Mouse (Mus musculus) stomach, embryonic 14.5 days (tissue): ENCODE results near the gene Rarres1. TPM values are rescaled to one million over a fixed set of nuclear protein-coding genes. Genes with fewer than 3 reads are reported as not detected.
A peak's percentile ranks its signal among the peaks of the same experiment; 100 is the strongest.

Source experiments
- ATAC-seq: fragments of 200-750 bp; cut with Nextera tagmentation; 2 replicates; pipeline ENCODE4 v1.8.0; 2017; ENCODE audit warnings: low read depth, moderate TSS enrichment; ENCODE audit not compliant: insufficient number of reproducible peaks, insufficient read depth, low FRiP score
- H3K27ac ChIP-seq: fragments of 300-500 bp; sonication (generic); 2 replicates; pipeline ENCODE4 v1.5.1; 2014; ENCODE audit warnings: mild to moderate bottlenecking, low read length, moderate library complexity, mixed read lengths
- H3K27me3 ChIP-seq: fragments of 300-500 bp; sonication (generic); 2 replicates; pipeline ENCODE4 v1.6.1; 2014; ENCODE audit warnings: low read length, control low read depth, mixed read lengths; ENCODE audit not compliant: control insufficient read depth, insufficient read depth
- H3K36me3 ChIP-seq: fragments of 300-500 bp; sonication (generic); 2 replicates; pipeline ENCODE4 v1.6.1; 2014; ENCODE audit warnings: mild to moderate bottlenecking, control low read depth, low read length, moderate library complexity, mixed read lengths; ENCODE audit not compliant: control insufficient read depth, insufficient read depth
- H3K4me1 ChIP-seq: fragments of 300-500 bp; sonication (generic); 2 replicates; pipeline ENCODE4 v1.6.1; 2014; ENCODE audit warnings: low read length, control low read depth, mixed read lengths; ENCODE audit not compliant: control insufficient read depth, insufficient read depth
- H3K4me2 ChIP-seq: fragments of 300-500 bp; sonication (generic); replicated peaks from 2 replicates; pipeline ENCODE4 v1.6.1; 2014; ENCODE audit warnings: low read depth, low read length, control low read depth
- H3K4me3 ChIP-seq: fragments of 300-500 bp; sonication (generic); 2 replicates; pipeline ENCODE4 v1.5.1; 2014; ENCODE audit warnings: low read depth, low read length, control low read depth
- H3K9ac ChIP-seq: fragments of 300-500 bp; sonication (generic); replicated peaks from 2 replicates; pipeline ENCODE4 v1.6.1; 2014; ENCODE audit warnings: low read depth, mild to moderate bottlenecking, control low read depth, low read length, moderate library complexity, mixed read lengths
- H3K9me3 ChIP-seq: fragments of 300-500 bp; sonication (generic); 2 replicates; pipeline ENCODE4 v1.6.1; 2016; ENCODE audit warnings: low read depth, low read length, control low read depth; ENCODE audit not compliant: control insufficient read depth
- WGBS: fragments of 180-500 bp; shearing (Covaris S2); extraction: QIAGEN DNeasy Blood & Tissue Kit; methylation state at CpG from one replicate; pipeline ENCODE4 v1.1.7; 2014; 5-methylcytosine and 5-hydroxymethylcytosine counted together
- polyA plus RNA-seq: library from polyadenylated mRNA; unstranded; fragments of >200 nt; fragmentation: Nextera tagmentation; extraction: Ambion mirVana; gene quantifications from 2 replicates; pipeline ENCODE4 v1.2.1, GENCODE M21; 2014

The Rarres1 gene
- polyA plus RNA-seq, 1 experiment from 2014 or later = 2.0 TPM

DNA sequence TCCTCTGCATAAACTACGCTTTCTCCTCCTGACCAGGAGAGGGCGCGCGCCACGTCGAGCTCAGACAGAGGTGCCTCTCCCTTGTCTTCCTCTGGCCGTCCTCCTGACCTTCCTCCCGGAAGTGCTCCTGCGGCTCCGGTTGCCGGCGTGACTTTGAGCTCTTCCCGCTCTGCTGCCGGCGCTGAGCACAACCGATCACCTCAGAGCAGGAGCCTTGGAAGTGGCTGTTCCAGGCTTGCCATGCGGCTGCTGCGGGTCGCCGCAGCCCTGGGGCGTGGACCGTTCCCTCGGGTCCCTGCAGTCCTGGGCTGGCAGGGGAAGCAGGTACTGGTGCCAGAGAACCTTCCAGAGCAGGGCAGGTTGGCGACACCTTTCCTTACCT is 85.3 kb downstream of the Rarres1 start, which contains the start of gene Gfm1:
Gfm1 (plus strand) TSS at position 98 of the 382 bp plus-strand sequence.
- Histone ChIP-seq H3K9ac (peak within 1 kb of the TSS; percentile 74), H3K4me3 (peak within 1 kb of the TSS; percentile 95), H3K27ac (no peak within 1 kb of the TSS), H3K4me1 (peaks cover 4% of the 10 kb centered on the region; the same call in 1 of the 2 replicates), H3K36me3 (peaks cover 8% of the 10 kb centered on the region; the same call in 1 of the 2 replicates), H3K9me3 (peaks cover 4% of the 10 kb centered on the region; the same call in 1 of the 2 replicates), H3K27me3 (no peaks in the 10 kb centered on the region), H3K4me2 (peak within 1 kb of the TSS; percentile 78)
- under 1% methylated on average over 24 of the region's 24 CpGs for WGBS
- peak; percentile 92 for ATAC-seq

DNA sequence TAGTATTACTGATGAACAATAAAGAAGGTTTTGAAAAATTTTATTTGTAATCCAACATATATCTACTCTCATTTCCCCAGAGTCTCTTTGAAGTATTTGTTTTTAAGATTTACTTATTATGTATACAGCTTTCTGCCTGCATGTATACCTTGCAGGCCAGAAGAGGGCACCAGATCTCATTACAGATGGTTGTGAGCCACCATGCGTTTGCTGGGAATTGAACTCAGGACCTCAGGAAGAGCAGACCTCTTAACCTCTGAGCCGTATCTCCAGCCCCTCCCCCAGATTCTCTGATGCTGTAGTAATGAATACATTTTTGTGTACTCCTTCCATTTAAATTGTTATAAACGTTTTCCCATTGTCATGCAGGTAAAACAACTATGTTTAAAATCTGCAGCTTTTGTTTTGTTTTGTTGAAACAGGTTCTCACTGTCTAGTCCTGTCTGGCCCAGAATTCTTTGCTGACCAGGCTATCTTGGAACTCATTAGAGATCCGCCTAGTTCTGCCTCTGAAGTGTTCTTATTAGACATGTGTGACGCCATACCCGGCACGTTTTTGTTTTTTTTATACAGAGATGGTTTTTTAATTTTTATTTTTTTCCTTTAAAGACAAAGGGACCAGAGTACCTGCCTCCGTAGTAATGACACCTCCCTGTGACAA is 85.9 kb downstream of the Rarres1 start:
- Histone ChIP-seq H3K9ac (no peak overlapping the region; the same call in 1 of the 2 replicates), H3K27ac (no peak overlapping the region), H3K9me3 (peaks cover 4% of the 10 kb centered on the region; the same call in 1 of the 2 replicates), H3K4me2 (peak overlapping the region; percentile 78), H3K36me3 (peaks cover 7% of the 10 kb centered on the region; the same call in 1 of the 2 replicates), H3K4me3 (peak overlapping the region; percentile 95), H3K27me3 (no peaks in the 10 kb centered on the region), H3K4me1 (peaks cover 4% of the 10 kb centered on the region; the same call in 1 of the 2 replicates)
- WGBS = 28% methylated on average over 8 of the region's 8 CpGs
- peak; percentile 69; the same call in 1 of the 2 replicates for ATAC-seq

Other genes with a start within 250 kb of the Rarres1 start
- 12.9 and 13.2 TPM in 2 replicates for gene Mlf1, start 141.4 kb downstream of the Rarres1 start, polyA plus RNA-seq
- gene Gm17402, start 140.4 kb downstream of the Rarres1 start, polyA plus RNA-seq = not detected in 2 replicates
- gene Gfm1, start 85.4 kb downstream of the Rarres1 start, polyA plus RNA-seq = 40.2 and 40.6 TPM in 2 replicates
- gene Lxn, start 51.6 kb downstream of the Rarres1 start, polyA plus RNA-seq = 103 and 107 TPM in 2 replicates
- gene Mfsd1, start 67.2 kb upstream of the Rarres1 start, polyA plus RNA-seq = 48.8 and 53.5 TPM in 2 replicates